Mouse (Mus musculus) liver (tissue): Measurements from ENCODE around the gene Rhoh.

Source experiments
- DNase-seq: peaks from one replicate; pipeline ENCODE4 v3.0.0-alpha.2; 2020; ENCODE audit warnings: mixed read lengths

Gene Rhoh

DNA sequence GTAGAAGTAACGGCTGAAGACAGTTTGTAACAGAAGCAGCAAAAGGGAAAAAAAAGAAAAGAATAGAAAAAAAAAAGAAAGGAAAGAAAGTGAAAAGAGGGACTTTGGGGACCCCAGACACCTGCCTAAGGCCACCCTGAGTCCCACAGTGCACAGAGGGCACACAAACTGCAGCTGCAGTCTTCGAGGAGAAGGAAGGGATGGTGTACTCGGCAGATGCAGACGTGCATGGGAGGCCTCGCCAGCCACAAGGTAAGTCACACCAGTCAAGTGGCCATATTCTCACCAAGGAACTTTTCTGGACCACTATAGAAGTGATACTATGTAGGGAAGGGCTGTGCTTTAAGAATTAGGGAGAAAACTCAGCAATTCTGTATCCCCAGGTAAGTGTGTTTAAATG lies 73.8 kb downstream of the Rhoh start, which contains the start of gene Chrna9:
Gene Chrna9 (plus strand): TSS at position 139 of the 400 bp plus-strand sequence.
- no peak for DNase-seq

GRCm38 (mm10) chr5:65937011-65937726 lies 76.2 kb downstream of the Rhoh start:
- no peak for DNase-seq

- DNase-seq: peak; percentile 80
Observed at GRCm38 (mm10) chr5:65937998-65938715, 77.1 kb downstream of the Rhoh start.

DNA sequence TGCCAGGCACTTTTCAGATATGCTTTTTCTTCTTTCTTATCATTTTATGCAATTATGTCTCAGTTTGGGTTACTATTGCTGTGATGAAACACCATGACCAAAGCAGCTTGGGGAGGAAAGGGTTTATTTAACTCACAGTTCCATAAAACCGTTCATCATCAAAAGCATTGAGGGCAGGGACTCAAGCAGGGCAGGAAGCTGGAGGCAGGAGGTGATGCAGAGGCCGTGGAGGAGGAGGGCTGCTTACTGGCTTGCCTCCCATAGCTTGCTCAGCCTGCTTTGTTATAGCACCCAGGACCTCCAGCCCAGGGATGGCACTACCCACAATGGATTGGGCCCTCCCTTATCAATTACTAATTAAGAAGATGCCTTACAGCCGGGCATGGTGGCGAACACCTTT lies 80.1 kb downstream of the Rhoh start:
- no peak for DNase-seq
